Mouse (Mus musculus) heart, embryonic 12.5 days (tissue): ENCODE measurements at regions not wholly inside any gene's neighbourhood (a gene's known extent, or its start where the extent isn't known, plus 50 kb on each side); places are given as distances from the start of the nearest gene placed in this dataset.

Experiments
- ATAC-seq: fragments of 200-750 bp; cut with Nextera tagmentation; 2 replicates; pipeline ENCODE4 v1.8.0; 2017; ENCODE audit warnings: moderate TSS enrichment, moderate library complexity; ENCODE audit not compliant: insufficient number of reproducible peaks, low FRiP score
- H3K27ac ChIP-seq: fragments of 300-500 bp; sonication (generic); 2 replicates; pipeline ENCODE4 v1.5.1; 2016; ENCODE audit warnings: mild to moderate bottlenecking, moderate library complexity; ENCODE audit not compliant: poor library complexity, severe bottlenecking
- H3K27me3 ChIP-seq: fragments of 300-500 bp; sonication (generic); replicated peaks from 2 replicates; pipeline ENCODE4 v1.6.1; 2016; ENCODE audit warnings: mild to moderate bottlenecking, moderate library complexity
- H3K36me3 ChIP-seq: fragments of 300-500 bp; sonication (generic); 2 replicates; pipeline ENCODE4 v1.6.1; 2016; ENCODE audit warnings: mild to moderate bottlenecking, moderate library complexity
- H3K4me1 ChIP-seq: fragments of 300-500 bp; sonication (generic); replicated peaks from 2 replicates; pipeline ENCODE4 v1.6.1; 2016; ENCODE audit warnings: mild to moderate bottlenecking
- H3K4me2 ChIP-seq: fragments of 300-500 bp; sonication (generic); 2 replicates; pipeline ENCODE4 v1.6.1; 2016; ENCODE audit warnings: mild to moderate bottlenecking, moderate library complexity
- H3K4me3 ChIP-seq: fragments of 300-500 bp; sonication (generic); 2 replicates; pipeline ENCODE4 v1.5.1; 2016; ENCODE audit warnings: mild to moderate bottlenecking
- H3K9ac ChIP-seq: fragments of 300-500 bp; sonication (generic); 2 replicates; pipeline ENCODE4 v1.6.1; 2016; ENCODE audit warnings: mild to moderate bottlenecking, moderate library complexity
- H3K9me3 ChIP-seq: fragments of 300-500 bp; sonication (generic); replicated peaks from 2 replicates; pipeline ENCODE4 v1.6.1; 2016; ENCODE audit warnings: mild to moderate bottlenecking, moderate library complexity
- WGBS: fragments of 180-500 bp; shearing (Covaris S2); methylation state at CpG from one replicate; pipeline ENCODE4 v1.1.7; 2016; 5-methylcytosine and 5-hydroxymethylcytosine counted together

DNA sequence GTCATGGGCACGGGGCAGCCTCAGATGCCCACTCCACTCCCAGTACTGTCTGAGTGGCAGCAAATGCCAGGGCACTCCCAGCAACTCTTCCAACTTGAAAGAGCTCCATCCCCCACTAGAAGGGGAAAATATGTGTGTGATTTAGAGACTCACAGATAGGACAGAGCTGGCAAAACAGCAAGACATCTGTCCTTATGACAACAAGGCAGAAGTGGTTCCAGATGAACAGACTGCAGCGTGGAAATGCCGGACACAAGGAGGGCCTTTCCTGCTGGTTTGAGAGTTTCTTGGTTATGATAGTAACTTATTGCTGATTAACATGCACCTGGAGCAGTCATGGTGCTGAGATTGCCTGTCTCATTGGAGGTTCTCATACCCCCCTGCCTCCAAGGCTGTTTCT, 192.4 kb upstream of the Nfe2l3 start:
- Histone ChIP-seq H3K4me1 (peaks cover 13% of the 10 kb centered on the region), H3K4me3 (no peak overlapping the region), H3K27me3 (no peaks in the 10 kb centered on the region), H3K4me2 (no peak overlapping the region), H3K27ac (no peak overlapping the region), H3K9me3 (peaks cover 17% of the 10 kb centered on the region), H3K36me3 (no peaks in the 10 kb centered on the region), H3K9ac (no peak overlapping the region)
- no peak for ATAC-seq
- 66% methylated on average over 3 of the region's 3 CpGs for WGBS

GRCm38 (mm10) chr6:51250233-51250632, 182.2 kb upstream of the Nfe2l3 start:
- Histone ChIP-seq H3K9me3 (0 out of 2 replicates have a peak, but pooled peaks cover 3% of the 10 kb centered on the region), H3K9ac (no peak overlapping the region), H3K4me2 (no peak overlapping the region), H3K4me3 (no peak overlapping the region), H3K27me3 (no peaks in the 10 kb centered on the region), H3K36me3 (no peaks in the 10 kb centered on the region), H3K27ac (no peak overlapping the region), H3K4me1 (no peaks in the 10 kb centered on the region)
- no peak for ATAC-seq

GRCm38 (mm10) chr6:51251432-51251831, 181.0 kb upstream of the Nfe2l3 start:
- no peaks in the 10 kb centered on the region for H3K27me3 ChIP-seq
- H3K9ac ChIP-seq: no peak overlapping the region
- H3K4me2 ChIP-seq: no peak overlapping the region
- no peak for ATAC-seq
- WGBS: 81% methylated on average over 2 of the region's 2 CpGs
- no peak overlapping the region for H3K27ac ChIP-seq
- no peaks in the 10 kb centered on the region for H3K9me3 ChIP-seq
- H3K36me3 ChIP-seq: no peaks in the 10 kb centered on the region
- H3K4me1 ChIP-seq: no peaks in the 10 kb centered on the region
- H3K4me3 ChIP-seq: no peak overlapping the region

DNA sequence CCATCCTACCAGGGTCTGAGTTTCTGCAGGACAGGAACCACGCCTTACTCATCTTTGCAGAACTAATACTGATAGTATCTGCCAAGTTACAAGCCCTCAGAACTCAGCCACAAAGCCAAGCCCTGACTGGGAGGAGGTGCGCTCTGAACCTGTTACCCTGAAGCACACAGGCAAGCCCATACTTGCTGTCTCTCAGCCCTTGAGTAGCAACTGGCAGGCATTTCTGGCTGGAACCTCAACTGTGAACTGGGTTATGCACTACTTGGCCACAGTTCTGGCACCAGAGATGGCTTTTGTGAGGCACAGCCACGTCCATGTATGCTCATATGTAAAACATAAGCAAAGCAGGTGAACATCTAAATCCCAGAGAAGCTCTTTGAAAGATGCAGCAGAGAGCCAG, 179.7 kb upstream of the Nfe2l3 start:
- ATAC-seq: no peak
- H3K4me3 ChIP-seq: no peak overlapping the region

GRCm38 (mm10) chr6:51256631-51257030, 175.8 kb upstream of the Nfe2l3 start:
- Histone ChIP-seq H3K4me2 (no peak overlapping the region), H3K4me3 (no peak overlapping the region)
- WGBS: 72% methylated on average over 4 of the region's 4 CpGs

More for the DNA sequence above, 179.7 kb upstream of the Nfe2l3 start:
- no peak overlapping the region for H3K4me2 ChIP-seq
- no peaks in the 10 kb centered on the region for H3K36me3 ChIP-seq
- 81% methylated on average over 3 of the region's 3 CpGs for WGBS
- H3K4me1 ChIP-seq: peaks cover 7% of the 10 kb centered on the region
- H3K27ac ChIP-seq: no peak overlapping the region
- H3K9me3 ChIP-seq: no peaks in the 10 kb centered on the region
- no peak overlapping the region for H3K9ac ChIP-seq
- H3K27me3 ChIP-seq: no peaks in the 10 kb centered on the region

GRCm38 (mm10) chr6:51257524-51257923, 174.9 kb upstream of the Nfe2l3 start:
- peaks cover 13% of the 10 kb centered on the region for H3K4me1 ChIP-seq
- ATAC-seq: no peak
- H3K9ac ChIP-seq: no peak overlapping the region
- H3K27ac ChIP-seq: no peak overlapping the region
- no peaks in the 10 kb centered on the region for H3K9me3 ChIP-seq
- 52% methylated on average over 6 of the region's 6 CpGs for WGBS
- no peak overlapping the region for H3K4me3 ChIP-seq
- H3K27me3 ChIP-seq: no peaks in the 10 kb centered on the region
- H3K36me3 ChIP-seq: no peaks in the 10 kb centered on the region
- no peak overlapping the region for H3K4me2 ChIP-seq

More at GRCm38 (mm10) chr6:51256631-51257030, 175.8 kb upstream of the Nfe2l3 start:
- Histone ChIP-seq H3K4me1 (peaks cover 13% of the 10 kb centered on the region), H3K9ac (no peak overlapping the region), H3K27me3 (no peaks in the 10 kb centered on the region), H3K36me3 (no peaks in the 10 kb centered on the region), H3K9me3 (no peaks in the 10 kb centered on the region), H3K27ac (no peak overlapping the region)
- no peak for ATAC-seq

DNA sequence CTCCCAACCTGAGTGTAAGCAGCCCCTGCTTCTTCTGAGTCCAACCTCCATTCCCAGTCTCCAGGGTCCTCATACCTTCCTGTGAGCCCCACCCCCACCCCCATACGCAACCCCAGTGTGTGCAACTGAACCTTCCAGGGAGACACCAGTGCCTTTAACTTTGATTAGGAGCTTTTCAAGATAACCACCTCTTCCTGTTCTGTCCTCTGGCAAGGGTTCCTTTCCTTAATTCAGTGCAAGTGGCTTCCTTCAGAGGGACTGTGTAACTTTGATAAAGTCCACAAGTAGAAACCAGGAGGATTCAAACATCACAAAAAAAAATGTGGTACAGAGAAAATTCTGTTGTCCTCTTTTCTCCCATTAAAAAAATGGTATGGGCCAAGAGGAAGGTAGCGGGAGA, 174.2 kb upstream of the Nfe2l3 start:
- Histone ChIP-seq H3K9me3 (no peaks in the 10 kb centered on the region), H3K27ac (no peak overlapping the region), H3K4me3 (no peak overlapping the region), H3K36me3 (no peaks in the 10 kb centered on the region), H3K27me3 (no peaks in the 10 kb centered on the region), H3K4me2 (no peak overlapping the region), H3K4me1 (peaks cover 13% of the 10 kb centered on the region), H3K9ac (no peak overlapping the region)
- WGBS: 53% methylated on average over 2 of the region's 2 CpGs
- ATAC-seq: peak; percentile 66

- 73% methylated on average over 4 of the region's 4 CpGs for WGBS
- no peaks in the 10 kb centered on the region for H3K36me3 ChIP-seq
- 0 out of 2 replicates have a peak, but pooled peaks cover 1% of the 10 kb centered on the region for H3K4me1 ChIP-seq
- H3K4me3 ChIP-seq: no peak overlapping the region
- H3K4me2 ChIP-seq: no peak overlapping the region
- H3K27me3 ChIP-seq: no peaks in the 10 kb centered on the region
- H3K27ac ChIP-seq: no peak overlapping the region
- H3K9ac ChIP-seq: no peak overlapping the region
- ATAC-seq: no peak
- no peaks in the 10 kb centered on the region for H3K9me3 ChIP-seq
These were observed 168.9 kb upstream of the Nfe2l3 start for GRCm38 (mm10) chr6:51263595-51263994.

DNA sequence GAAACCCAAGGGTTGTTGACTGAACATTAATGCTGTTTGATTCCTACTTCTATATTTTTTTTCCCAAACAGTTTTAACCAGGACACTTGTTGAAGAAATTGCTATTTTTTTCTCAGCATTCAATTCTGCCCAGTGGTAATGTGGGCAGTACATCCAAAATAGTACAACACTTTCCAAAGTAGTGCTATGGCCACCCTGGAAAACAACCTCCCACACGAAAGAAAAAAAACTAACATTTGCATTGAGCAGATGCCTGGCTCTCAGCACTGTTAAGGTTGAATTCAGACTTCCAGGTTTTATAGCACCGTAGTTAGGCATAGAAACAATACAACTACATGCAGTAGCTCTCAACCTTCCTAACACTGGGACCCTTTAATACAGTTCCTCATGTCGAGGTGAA, 167.1 kb upstream of the Nfe2l3 start:
- H3K27me3 ChIP-seq: no peaks in the 10 kb centered on the region
- no peak overlapping the region for H3K9ac ChIP-seq
- H3K9me3 ChIP-seq: no peaks in the 10 kb centered on the region
- no peak overlapping the region for H3K4me3 ChIP-seq
- no peak for ATAC-seq
- WGBS: 76% methylated on average over 3 of the region's 3 CpGs
- peaks cover 14% of the 10 kb centered on the region for H3K4me1 ChIP-seq
- no peak overlapping the region for H3K27ac ChIP-seq
- no peaks in the 10 kb centered on the region for H3K36me3 ChIP-seq
- no peak overlapping the region for H3K4me2 ChIP-seq

- Histone ChIP-seq H3K9ac (no peak overlapping the region), H3K4me3 (no peak overlapping the region), H3K4me2 (no peak overlapping the region), H3K4me1 (peaks cover 14% of the 10 kb centered on the region), H3K27me3 (no peaks in the 10 kb centered on the region), H3K36me3 (no peaks in the 10 kb centered on the region), H3K9me3 (no peaks in the 10 kb centered on the region), H3K27ac (no peak overlapping the region)
- no peak for ATAC-seq
- 81% methylated on average over 6 of the region's 6 CpGs for WGBS
These were observed 165.7 kb upstream of the Nfe2l3 start for GRCm38 (mm10) chr6:51266721-51267120.

- Histone ChIP-seq H3K27ac (no peak overlapping the region), H3K4me3 (no peak overlapping the region), H3K4me1 (peaks cover 14% of the 10 kb centered on the region), H3K36me3 (no peaks in the 10 kb centered on the region), H3K9ac (no peak overlapping the region), H3K27me3 (no peaks in the 10 kb centered on the region), H3K9me3 (no peaks in the 10 kb centered on the region), H3K4me2 (no peak overlapping the region)
- no peak for ATAC-seq
- WGBS: 78% methylated on average over 5 of the region's 5 CpGs
These were observed 164.6 kb upstream of the Nfe2l3 start for GRCm38 (mm10) chr6:51267888-51268287.

DNA sequence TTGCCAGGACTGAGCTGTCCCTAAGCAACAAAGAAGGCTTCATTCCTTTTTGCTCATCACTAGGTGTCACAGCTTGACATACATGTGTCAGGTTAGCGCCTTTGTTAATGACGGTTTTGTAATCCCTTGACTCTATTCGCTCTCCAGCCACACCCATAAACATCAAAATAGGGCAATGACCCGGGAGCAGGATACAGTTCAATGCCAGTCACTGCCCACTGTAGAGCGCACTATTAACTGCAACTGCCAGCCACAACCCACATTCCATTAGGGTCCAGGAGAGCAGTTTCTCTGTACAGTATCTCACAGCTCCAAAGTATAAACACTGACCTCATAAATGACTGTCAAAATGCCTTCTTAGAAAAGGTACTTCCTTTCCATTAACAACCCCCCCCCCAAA, 163.5 kb upstream of the Nfe2l3 start:
- no peak for ATAC-seq
- H3K9ac ChIP-seq: no peak overlapping the region
- no peaks in the 10 kb centered on the region for H3K36me3 ChIP-seq
- no peak overlapping the region for H3K27ac ChIP-seq
- no peak overlapping the region for H3K4me3 ChIP-seq
- H3K9me3 ChIP-seq: no peaks in the 10 kb centered on the region
- peaks cover 14% of the 10 kb centered on the region for H3K4me1 ChIP-seq
- 83% methylated on average over 5 of the region's 5 CpGs for WGBS
- 0 out of 2 replicates have a peak, but pooled peaks cover 4% of the 10 kb centered on the region for H3K27me3 ChIP-seq
- H3K4me2 ChIP-seq: peak overlapping the region; percentile 38
